Mouse (Mus musculus) brain, embryonic 14.5 days (tissue): ENCODE measurements around the gene Tmem8b.

ENCODE experiments used
- CTCF ChIP-seq: fragments of 200-500 bp; IDR thresholded peaks from 2 replicates; pipeline ENCODE4 v1.5.1; 2012; ENCODE audit warnings: inconsistent platforms, mild to moderate bottlenecking, moderate library complexity, borderline replicate concordance; ENCODE audit not compliant: insufficient read depth, insufficient read length; ENCODE audit errors: extremely low read depth
- POLR2A ChIP-seq: fragments of 200-500 bp; IDR thresholded peaks from 2 replicates; pipeline ENCODE4 v1.6.1; 2012; ENCODE audit warnings: mild to moderate bottlenecking, inconsistent platforms, borderline replicate concordance; ENCODE audit not compliant: poor library complexity, insufficient read depth, insufficient read length, severe bottlenecking; ENCODE audit errors: extremely low read depth

DNA sequence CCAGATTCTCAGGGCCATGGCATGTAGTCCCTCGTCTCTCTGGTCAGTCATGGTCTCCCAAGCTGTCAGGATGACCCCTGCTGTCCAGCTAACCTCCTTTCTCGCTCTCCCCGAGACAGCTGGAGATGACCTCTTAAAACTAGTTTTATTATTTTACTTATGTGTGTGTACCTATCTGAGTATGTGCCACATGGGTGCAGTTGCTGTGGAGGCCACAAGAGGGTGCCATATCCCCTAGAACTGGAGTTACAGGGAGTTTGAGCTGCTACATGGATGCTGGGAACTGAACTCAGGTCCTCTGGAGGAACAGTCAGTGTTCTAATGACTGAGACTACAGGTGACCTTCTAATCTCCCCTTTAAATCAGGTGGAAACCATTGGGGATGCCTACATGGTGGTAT, 19.0 kb upstream of the Tmem8b start:
- TF ChIP-seq CTCF (peak; percentile 31; the same call in 1 of the 2 replicates), POLR2A (no peak)
